Mouse (Mus musculus) cerebellum, adult 9-11 months (tissue): Measurements from ENCODE around the gene Nrn1.

Experiments used
- DNase-seq: peaks from one replicate; pipeline ENCODE4 v3.0.0; 2022

Nrn1 gene

GRCm38 (mm10) chr13:36734731-36735571 is at the start of gene Nrn1:
Nrn1 (minus strand) TSS chr13:36735131.
- peak; percentile 87 for DNase-seq

GRCm38 (mm10) chr13:36779626-36780025 is 44.7 kb upstream of the Nrn1 start:
- no peak for DNase-seq

GRCm38 (mm10) chr13:36766801-36767200 is 31.9 kb upstream of the Nrn1 start:
- DNase-seq, result no peak

- DNase-seq, result no peak
Measured at GRCm38 (mm10) chr13:36751861-36752260, 16.9 kb upstream of the Nrn1 start.

GRCm38 (mm10) chr13:36750056-36750455 is 15.1 kb upstream of the Nrn1 start:
- DNase-seq, result no peak

GRCm38 (mm10) chr13:36736619-36736996 is 1.7 kb upstream of the Nrn1 start:
- DNase-seq, result no peak

- DNase-seq, result peak; percentile 94
Measured at GRCm38 (mm10) chr13:36735901-36736618, 1.1 kb upstream of the Nrn1 start.

- peak; percentile 78 for DNase-seq
Measured at GRCm38 (mm10) chr13:36733989-36734690, 791 bp downstream of the Nrn1 start.

- DNase-seq, result peak; percentile 43
Measured at GRCm38 (mm10) chr13:36733566-36733965, 1.4 kb downstream of the Nrn1 start.

- DNase-seq, result no peak
Measured at GRCm38 (mm10) chr13:36732891-36733490, 1.9 kb downstream of the Nrn1 start.

GRCm38 (mm10) chr13:36731931-36732461 is 2.9 kb downstream of the Nrn1 start:
- peak; percentile 63 for DNase-seq

GRCm38 (mm10) chr13:36731016-36731930 is 3.7 kb downstream of the Nrn1 start:
- DNase-seq, result peak; percentile 85

- peak; percentile 65 for DNase-seq
Measured at GRCm38 (mm10) chr13:36730341-36730761, 4.6 kb downstream of the Nrn1 start.

- DNase-seq, result peak; percentile 36
Measured at GRCm38 (mm10) chr13:36729731-36730340, 5.1 kb downstream of the Nrn1 start.

GRCm38 (mm10) chr13:36728509-36728908 is 6.4 kb downstream of the Nrn1 start:
- DNase-seq, result peak; percentile 37

GRCm38 (mm10) chr13:36727779-36728470 is 7.0 kb downstream of the Nrn1 start:
- peak; percentile 29 for DNase-seq

- peak; percentile 86 for DNase-seq
Measured at GRCm38 (mm10) chr13:36726951-36727778, 7.8 kb downstream of the Nrn1 start.

GRCm38 (mm10) chr13:36726551-36726950 is 8.4 kb downstream of the Nrn1 start:
- peak; percentile 78 for DNase-seq

GRCm38 (mm10) chr13:36725881-36726280 is 9.1 kb downstream of the Nrn1 start:
- DNase-seq, result peak; percentile 49
